Mouse (Mus musculus) heart, adult 8-10 months (tissue): ENCODE results near the gene Tmem235. TPM values are rescaled to one million over a fixed set of nuclear protein-coding genes. Genes with fewer than 3 reads are reported as not detected.
A peak's percentile ranks its signal among the peaks of the same experiment; 100 is the strongest.
"Not testable (repeated sequence)": the region's sequence is repeated elsewhere in the genome, so short reads cannot be mapped to it uniquely, and the experiment has no call there.

Experiments
- DNase-seq: peaks from one replicate; pipeline ENCODE4 v3.0.0; 2022; ENCODE audit warnings: low spot score
- total RNA-seq, 4 experiments: library from RNA; stranded (reverse); gene quantifications; 2 replicates each; pipeline ENCODE4 v1.2.4; 2022

Gene Tmem235
- total RNA-seq, 4 experiments from 2014 or later, result not detected

GRCm38 (mm10) chr11:117832086-117832969 is 28.2 kb upstream of the Tmem235 start:
- DNase-seq, result peak; percentile 68

GRCm38 (mm10) chr11:117833509-117833908 is 27.0 kb upstream of the Tmem235 start:
- not testable (repeated sequence) for DNase-seq

- no peak for DNase-seq
Observed at GRCm38 (mm10) chr11:117834086-117834485, 26.5 kb upstream of the Tmem235 start.

- no peak for DNase-seq
Observed at GRCm38 (mm10) chr11:117836306-117836705, 24.2 kb upstream of the Tmem235 start.

- DNase-seq, result no peak
Observed at GRCm38 (mm10) chr11:117838572-117838971, 22.0 kb upstream of the Tmem235 start.

GRCm38 (mm10) chr11:117839021-117839420 is 21.5 kb upstream of the Tmem235 start:
- DNase-seq, result no peak

GRCm38 (mm10) chr11:117840910-117841309 is 19.6 kb upstream of the Tmem235 start:
- DNase-seq, result no peak

GRCm38 (mm10) chr11:117843434-117843833 is 17.1 kb upstream of the Tmem235 start:
- no peak for DNase-seq

GRCm38 (mm10) chr11:117844997-117845396 is 15.6 kb upstream of the Tmem235 start:
- no peak for DNase-seq

- no peak for DNase-seq
Observed at GRCm38 (mm10) chr11:117845651-117846050, 14.9 kb upstream of the Tmem235 start.

- DNase-seq, result no peak
Observed at GRCm38 (mm10) chr11:117846640-117847039, 13.9 kb upstream of the Tmem235 start.

- no peak for DNase-seq
Observed at GRCm38 (mm10) chr11:117847593-117848215, 12.8 kb upstream of the Tmem235 start.

- DNase-seq, result no peak
Observed at GRCm38 (mm10) chr11:117848271-117848984, 12.1 kb upstream of the Tmem235 start.

- peak; percentile 92 for DNase-seq
Observed at GRCm38 (mm10) chr11:117848985-117849671, 11.4 kb upstream of the Tmem235 start, which contains the start of gene Birc5. TSS of gene Birc5 (plus strand) at chr11:117849251.

GRCm38 (mm10) chr11:117852875-117853274 is 7.7 kb upstream of the Tmem235 start:
- no peak for DNase-seq

- DNase-seq, result no peak
Observed at GRCm38 (mm10) chr11:117854241-117854640, 6.3 kb upstream of the Tmem235 start.

- no peak for DNase-seq
Observed at GRCm38 (mm10) chr11:117855360-117855759, 5.2 kb upstream of the Tmem235 start.

- DNase-seq, result no peak
Observed at GRCm38 (mm10) chr11:117855975-117856374, 4.6 kb upstream of the Tmem235 start.

GRCm38 (mm10) chr11:117857462-117857861 is 3.1 kb upstream of the Tmem235 start:
- DNase-seq, result no peak

GRCm38 (mm10) chr11:117858392-117858791 is 2.2 kb upstream of the Tmem235 start:
- no peak for DNase-seq

GRCm38 (mm10) chr11:117863174-117863856 is 2.8 kb downstream of the Tmem235 start:
- DNase-seq, result no peak
